In genomic region chr8:13676701-13677412, GRCm38 (mm10) we compare ENCODE assay signal across 8 mouse cellular contexts. TPM values are rescaled to one million over a fixed set of nuclear protein-coding genes. Genes with fewer than 3 reads are reported as not detected.
A peak's percentile ranks its signal among the peaks of the same experiment; 100 is the strongest.
DNase-seq lines count a peak whose midpoint lies in the region; ATAC-seq and TF ChIP-seq lines count a peak whose summit lies in the region.

No protein-coding gene starts in this region.

- no peaks in the 10 kb centered on the region for H3K36me3 ChIP-seq in E14TG2a.4 (ENCODE audit: insufficient read depth, low read length)
- no peaks in the 10 kb centered on the region for H3K36me3 ChIP-seq in forebrain, embryonic 11.5 days (ENCODE audit: control insufficient read depth, insufficient read depth, low read length)
- H3K36me3 ChIP-seq in lung, embryonic 14.5 days (ENCODE audit: insufficient read depth), result no peaks in the 10 kb centered on the region
- H3K36me3 ChIP-seq in neural tube, embryonic 15.5 days, result no peaks in the 10 kb centered on the region

- H3K9ac ChIP-seq in forebrain, embryonic 11.5 days (ENCODE audit: low read length), result peak overlapping the region; percentile 71
- peak overlapping the region; percentile 72 for H3K9ac ChIP-seq in lung, embryonic 14.5 days
- peak overlapping the region; percentile 82 for H3K9ac ChIP-seq in neural tube, embryonic 15.5 days (replicated peaks)

- TF ChIP-seq CTCF in E14TG2a.4 (conservative IDR thresholded peaks at IDR 0.05; ENCODE audit: low read length), result no peak
- TF ChIP-seq CTCF in layer of hippocampus, adult 2 months (conservative IDR thresholded peaks at IDR 0.05), result no peak
- peak; percentile 36; the same call in 1 of the 2 replicates for TF ChIP-seq CTCF in lung, embryonic 14.5 days (IDR thresholded peaks at IDR 0.05; ENCODE audit: low read depth)

- H3K4me1 ChIP-seq in E14TG2a.4 (replicated peaks; ENCODE audit: low read depth, low read length), result peaks cover 19% of the 10 kb centered on the region
- peaks cover 4% of the 10 kb centered on the region; the same call in 1 of the 2 replicates for H3K4me1 ChIP-seq in forebrain, embryonic 11.5 days (replicated peaks; ENCODE audit: control insufficient read depth, insufficient read depth, low read length)
- H3K4me1 ChIP-seq in lung, embryonic 14.5 days (ENCODE audit: insufficient read depth), result peaks cover 19% of the 10 kb centered on the region
- H3K4me1 ChIP-seq in neural tube, embryonic 15.5 days, result peaks cover 44% of the 10 kb centered on the region

- H3K9me3 ChIP-seq in E14TG2a.4 (ENCODE audit: low read length), result no peaks in the 10 kb centered on the region
- no peaks in the 10 kb centered on the region for H3K9me3 ChIP-seq in forebrain, embryonic 11.5 days (ENCODE audit: control insufficient read depth, low read length)
- no peaks in the 10 kb centered on the region for H3K9me3 ChIP-seq in lung, embryonic 14.5 days (ENCODE audit: low read depth, low read length)
- H3K9me3 ChIP-seq in neural tube, embryonic 15.5 days (replicated peaks), result no peaks in the 10 kb centered on the region

- under 1% methylated on average over 47 of the region's 47 CpGs for WGBS in forebrain, embryonic 11.5 days
- WGBS in lung, embryonic 14.5 days, result under 1% methylated on average over 47 of the region's 47 CpGs
- WGBS in neural tube, embryonic 15.5 days, result 0% methylated on average over 47 of the region's 47 CpGs

- peak overlapping the region; percentile 59 for H3K27ac ChIP-seq in forebrain, embryonic 11.5 days (ENCODE audit: low read depth, low read length)
- peak overlapping the region; percentile 89 for H3K27ac ChIP-seq in layer of hippocampus, adult 2 months
- peak overlapping the region; percentile 85 for H3K27ac ChIP-seq in lung, embryonic 14.5 days (ENCODE audit: low read depth)
- H3K27ac ChIP-seq in neural tube, embryonic 15.5 days (replicated peaks), result peak overlapping the region; percentile 94

- peak overlapping the region; percentile 90 for H3K4me2 ChIP-seq in forebrain, embryonic 11.5 days (ENCODE audit: low read depth, low read length, severe bottlenecking)
- peak overlapping the region; percentile 92 for H3K4me2 ChIP-seq in lung, embryonic 14.5 days
- peak overlapping the region; percentile 80 for H3K4me2 ChIP-seq in neural tube, embryonic 15.5 days

- intact Hi-C loops in heart, postnatal 25 days (cut with DNase I), result loop anchor here (5.0 kb wide), 1 partner anchor 75 kb away; no protein-coding TSS in a partner anchor

- peaks cover 69% of the 10 kb centered on the region for H3K27me3 ChIP-seq in E14TG2a.4 (ENCODE audit: insufficient read depth, low read length)
- no peaks in the 10 kb centered on the region for H3K27me3 ChIP-seq in forebrain, embryonic 11.5 days (ENCODE audit: control insufficient read depth, insufficient read depth, low read length)
- H3K27me3 ChIP-seq in lung, embryonic 14.5 days (ENCODE audit: insufficient read depth, low read length), result 0 out of 2 replicates have a peak, but pooled peaks cover 7% of the 10 kb centered on the region
- 0 out of 2 replicates have a peak, but pooled peaks cover 4% of the 10 kb centered on the region for H3K27me3 ChIP-seq in neural tube, embryonic 15.5 days (replicated peaks)

- peak overlapping the region; percentile 93 for H3K4me3 ChIP-seq in E14TG2a.4 (replicated peaks; ENCODE audit: low read length)
- H3K4me3 ChIP-seq in forebrain, embryonic 11.5 days (ENCODE audit: low read depth, low read length), result peak overlapping the region; percentile 72
- H3K4me3 ChIP-seq in layer of hippocampus, adult 2 months, result peak overlapping the region; percentile 90
- peak overlapping the region; percentile 78 for H3K4me3 ChIP-seq in lung, embryonic 14.5 days (ENCODE audit: low read depth, low read length)
- peak overlapping the region; percentile 90 for H3K4me3 ChIP-seq in neural tube, embryonic 15.5 days (replicated peaks)

- peak; percentile 9 for DNase-seq in c-Kit-negative CD71-positive TER-119-positive erythroid progenitor cells, embryonic 14.5 days (ENCODE audit: low read depth, low spot score)
- DNase-seq in forebrain, embryonic 11.5 days (ENCODE audit: low spot score), result peak; percentile 81
- DNase-seq in heart, postnatal 25 days (ENCODE audit: low spot score), result peak; percentile 39
- DNase-seq in layer of hippocampus, adult 2 months (ENCODE audit: low spot score in 2 of 2), result peak; percentile 59 to 70
- peak; percentile 73 for DNase-seq in lung, embryonic 14.5 days
- peak; percentile 33 for DNase-seq in testis, postnatal 14 days (ENCODE audit: low spot score)

- peak; percentile 75 for ATAC-seq in forebrain, embryonic 11.5 days (replicated peaks; ENCODE audit: low FRiP score)
- peak; percentile 52 for ATAC-seq in lung, embryonic 14.5 days (ENCODE audit: insufficient read depth)
- peak; percentile 84 for ATAC-seq in neural tube, embryonic 15.5 days (ENCODE audit: low FRiP score)

RNA-seq across cellular contexts. Expression of gene Rasa3, which starts 0.5 kb away (rescaled TPM):
- 28.0 and 28.6 TPM in 2 replicates for polyA plus RNA-seq in forebrain, embryonic 11.5 days (2014; fragmentation: Nextera tagmentation; extraction: Ambion mirVana)
- total RNA-seq in heart, postnatal 25 days (2021), result 10 to 100 TPM; 14.8 to 19.8 TPM
- 10 to 100 TPM; 62.8 to 63.4 TPM for total RNA-seq in layer of hippocampus, adult 2 months (2021)
- polyA plus RNA-seq in lung, embryonic 14.5 days (2014; fragmentation: Nextera tagmentation; extraction: Ambion mirVana), result 41.7 and 48.1 TPM in 2 replicates
- 38.8 and 39.3 TPM in 2 replicates for polyA plus RNA-seq in neural tube, embryonic 15.5 days (2015; fragmentation: Nextera tagmentation; extraction: Ambion mirVana)

RNA-seq across cellular contexts. Expression of gene Cfap97d2, which starts 28.8 kb away (rescaled TPM):
- polyA plus RNA-seq in forebrain, embryonic 11.5 days (2014; fragmentation: Nextera tagmentation; extraction: Ambion mirVana), result 0.96 and 1.3 TPM in 2 replicates
- not detected for total RNA-seq in heart, postnatal 25 days (2021)
- total RNA-seq in layer of hippocampus, adult 2 months (2021), result 1 to 10 TPM; 3.1 to 3.2 TPM
- polyA plus RNA-seq in lung, embryonic 14.5 days (2014; fragmentation: Nextera tagmentation; extraction: Ambion mirVana), result 0.37 TPM in 1 of 2 replicates, not detected in the other
- 0.83 and 1.4 TPM in 2 replicates for polyA plus RNA-seq in neural tube, embryonic 15.5 days (2015; fragmentation: Nextera tagmentation; extraction: Ambion mirVana)

Comparison
In these comparisons a context has a peak if more than half of its experiments do, and no peak if none do; other contexts are left out.
1. Peak in every context shown above with its lines: DNase-seq, ATAC-seq, H3K4me3 ChIP-seq and H3K27ac ChIP-seq.
2. DNase-seq: peak in every context shown above with its lines; median percentile 81 in forebrain, embryonic 11.5 days; 73 in lung, embryonic 14.5 days; 64 in layer of hippocampus, adult 2 months; 39 in heart, postnatal 25 days; 33 in testis, postnatal 14 days; 9 in c-Kit-negative CD71-positive TER-119-positive erythroid progenitor cells, embryonic 14.5 days.